Mouse (Mus musculus): ENCODE results near the gene Tekt2.

The Tekt2 gene

GRCm38 (mm10) chr4:126309211-126309921, 16.1 kb downstream of the Tekt2 start:
- peak in 1 of 2 experiments; percentile 45 for DNase-seq (ENCODE audit: low spot score in 2 of 2)

GRCm38 (mm10) chr4:126306827-126307226, 18.7 kb downstream of the Tekt2 start:
- DNase-seq (ENCODE audit: low spot score in 2 of 2) = no peak

GRCm38 (mm10) chr4:126306058-126306457, 19.4 kb downstream of the Tekt2 start:
- DNase-seq (ENCODE audit: low spot score in 2 of 2) = no peak

- DNase-seq (ENCODE audit: low spot score in 2 of 2) = no peak
These were observed 20.1 kb downstream of the Tekt2 start for GRCm38 (mm10) chr4:126305428-126305827.

- no peak for DNase-seq (ENCODE audit: low spot score in 2 of 2)
These were observed 21.6 kb downstream of the Tekt2 start for GRCm38 (mm10) chr4:126303877-126304276.

GRCm38 (mm10) chr4:126301584-126302309, 23.7 kb downstream of the Tekt2 start:
- no peak for DNase-seq (ENCODE audit: low spot score in 2 of 2)

GRCm38 (mm10) chr4:126300916-126301583, 24.4 kb downstream of the Tekt2 start:
- DNase-seq (ENCODE audit: low spot score in 2 of 2) = no peak

GRCm38 (mm10) chr4:126296617-126297101, 28.8 kb downstream of the Tekt2 start:
- peak; percentile 52 to 67 for DNase-seq (ENCODE audit: low spot score in 2 of 2)

- no peak for DNase-seq (ENCODE audit: low spot score in 2 of 2)
These were observed 29.6 kb downstream of the Tekt2 start for GRCm38 (mm10) chr4:126295937-126296336.

- DNase-seq (ENCODE audit: low spot score in 2 of 2) = no peak
These were observed 30.3 kb downstream of the Tekt2 start for GRCm38 (mm10) chr4:126295152-126295551.

- DNase-seq (ENCODE audit: low spot score in 2 of 2) = no peak
These were observed 34.3 kb downstream of the Tekt2 start for GRCm38 (mm10) chr4:126291196-126291595.

- DNase-seq (ENCODE audit: low spot score in 2 of 2) = no peak
These were observed 35.2 kb downstream of the Tekt2 start for GRCm38 (mm10) chr4:126290314-126290713.

- DNase-seq (ENCODE audit: low spot score in 2 of 2) = no peak
These were observed 37.3 kb downstream of the Tekt2 start for GRCm38 (mm10) chr4:126288085-126288666.

GRCm38 (mm10) chr4:126287302-126287995, 38.0 kb downstream of the Tekt2 start:
- no peak for DNase-seq (ENCODE audit: low spot score in 2 of 2)

- DNase-seq (ENCODE audit: low spot score in 2 of 2) = no peak
These were observed 39.0 kb downstream of the Tekt2 start, which contains the start of gene Col8a2 for GRCm38 (mm10) chr4:126286492-126286891. Gene Col8a2, plus strand, starts transcription at chr4:126286793.

GRCm38 (mm10) chr4:126283582-126283981, 41.9 kb downstream of the Tekt2 start:
- DNase-seq (ENCODE audit: low spot score in 2 of 2) = no peak

- no peak for DNase-seq (ENCODE audit: low spot score in 2 of 2)
These were observed 43.8 kb downstream of the Tekt2 start for GRCm38 (mm10) chr4:126281706-126282105.

GRCm38 (mm10) chr4:126278961-126279360, 46.5 kb downstream of the Tekt2 start:
- no peak for DNase-seq (ENCODE audit: low spot score in 2 of 2)

- no peak for DNase-seq (ENCODE audit: low spot score in 2 of 2)
These were observed 46.9 kb downstream of the Tekt2 start for GRCm38 (mm10) chr4:126278565-126278915.

GRCm38 (mm10) chr4:126277906-126278564, 47.5 kb downstream of the Tekt2 start:
- DNase-seq (ENCODE audit: low spot score in 2 of 2) = no peak

- no peak for DNase-seq (ENCODE audit: low spot score in 2 of 2)
These were observed 49.8 kb downstream of the Tekt2 start for GRCm38 (mm10) chr4:126275681-126276131.

All from right cerebral cortex, postnatal 10 days (tissue).